Mouse (Mus musculus) forebrain, embryonic 14.5 days (tissue): ENCODE data around the gene Pla2g2c. TPM values are rescaled to one million over a fixed set of nuclear protein-coding genes. Genes with fewer than 3 reads are reported as not detected.

ENCODE experiments used
- ATAC-seq: fragments of 200-750 bp; cut with Nextera tagmentation; 2 replicates; pipeline ENCODE4 v1.8.0; 2017; ENCODE audit warnings: mild to moderate bottlenecking, moderate library complexity
- DNase-seq: peaks from one replicate; pipeline ENCODE4 v3.0.0-alpha.2; 2015; ENCODE audit warnings: low spot score
- H3K27ac ChIP-seq: fragments of 300-500 bp; sonication (generic); 2 replicates; pipeline ENCODE4 v1.5.1; 2014; ENCODE audit warnings: low read depth, mild to moderate bottlenecking, control low read depth, low read length, moderate library complexity
- H3K27me3 ChIP-seq: fragments of 300-500 bp; sonication (generic); replicated peaks from 2 replicates; pipeline ENCODE4 v1.6.1; 2014; ENCODE audit warnings: low read length, control low read depth, mixed read lengths; ENCODE audit not compliant: control insufficient read depth, insufficient read depth
- H3K36me3 ChIP-seq: fragments of 300-500 bp; sonication (generic); 2 replicates; pipeline ENCODE4 v1.6.1; 2014; ENCODE audit warnings: low read length, control low read depth; ENCODE audit not compliant: control insufficient read depth, insufficient read depth
- H3K4me1 ChIP-seq: fragments of 300-500 bp; sonication (generic); 2 replicates; pipeline ENCODE4 v1.6.1; 2014; ENCODE audit warnings: antibody characterized with exemption, low read length, control low read depth; ENCODE audit not compliant: control insufficient read depth, insufficient read depth
- H3K4me2 ChIP-seq: fragments of 300-500 bp; sonication (generic); 2 replicates; pipeline ENCODE4 v1.6.1; 2014; ENCODE audit warnings: mild to moderate bottlenecking, control low read depth, low read length
- H3K4me3 ChIP-seq: fragments of 300-500 bp; sonication (generic); 2 replicates; pipeline ENCODE4 v1.5.1; 2014; ENCODE audit warnings: low read depth, low read length, control low read depth
- H3K9ac ChIP-seq: fragments of 300-500 bp; sonication (generic); 2 replicates; pipeline ENCODE4 v1.6.1; 2014; ENCODE audit warnings: mild to moderate bottlenecking, low read length, control low read depth, moderate library complexity
- H3K9me3 ChIP-seq: fragments of 300-500 bp; sonication (generic); replicated peaks from 2 replicates; pipeline ENCODE4 v1.6.1; 2016; ENCODE audit warnings: low read length, control low read depth, mixed read lengths; ENCODE audit not compliant: control insufficient read depth
- WGBS: fragments of 180-500 bp; shearing (Covaris S2); extraction: QIAGEN DNeasy Blood & Tissue Kit; methylation state at CpG from one replicate; pipeline ENCODE4 v1.1.7; 2014; 5-methylcytosine and 5-hydroxymethylcytosine counted together
- polyA plus RNA-seq: library from polyadenylated mRNA; unstranded; fragments of >200 nt; fragmentation: Nextera tagmentation; extraction: Ambion mirVana; gene quantifications from 2 replicates; pipeline ENCODE4 v1.2.1, GENCODE M21; 2014

Gene Pla2g2c
- polyA plus RNA-seq, 1 experiment from 2014 or later = 0.28 TPM

DNA sequence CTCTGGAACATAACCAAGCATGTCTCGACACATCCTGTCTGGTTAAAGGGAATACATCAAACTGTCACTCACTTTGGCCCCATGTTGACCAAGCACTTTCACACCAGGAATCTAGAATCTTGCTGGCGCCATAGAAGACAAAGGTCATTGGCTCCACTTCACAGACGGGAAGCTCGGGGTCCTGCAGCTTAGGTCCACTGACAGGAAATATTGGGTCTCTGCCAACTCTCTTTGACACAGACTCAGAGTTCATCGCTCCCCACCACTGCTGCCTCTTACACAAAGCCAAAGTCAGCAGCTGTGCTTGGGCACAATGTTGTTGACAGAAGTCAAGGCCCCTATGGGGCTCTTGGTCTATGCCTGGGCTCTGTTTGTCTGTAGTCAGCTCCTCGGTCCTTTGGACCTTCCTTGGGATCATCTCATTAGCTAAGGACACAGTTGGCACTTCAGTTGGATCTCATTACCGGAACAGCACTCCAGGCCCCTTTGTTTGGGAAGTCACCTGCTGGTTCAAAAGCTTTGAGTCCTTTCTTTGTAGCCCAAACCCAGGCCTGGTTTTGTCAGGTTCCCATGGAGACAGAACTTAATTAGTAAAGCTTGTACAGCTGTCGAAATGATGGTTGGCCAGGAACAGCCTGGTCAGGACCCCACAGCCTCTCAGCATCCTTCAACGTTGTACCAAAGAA, 4.6 kb downstream of the Pla2g2c start:
- H3K36me3 ChIP-seq = no peaks in the 10 kb centered on the region
- peaks cover 13% of the 10 kb centered on the region for H3K4me1 ChIP-seq
- ATAC-seq = peak; percentile 62; the same call in 1 of the 2 replicates
- WGBS = 18% methylated on average over 9 of the region's 9 CpGs
- no peaks in the 10 kb centered on the region for H3K27me3 ChIP-seq
- peak; percentile 67 for DNase-seq
- no peaks in the 10 kb centered on the region for H3K9me3 ChIP-seq
- no peak overlapping the region for H3K27ac ChIP-seq
- H3K9ac ChIP-seq = no peak overlapping the region
- no peak overlapping the region for H3K4me3 ChIP-seq
- H3K4me2 ChIP-seq = no peak overlapping the region

DNA sequence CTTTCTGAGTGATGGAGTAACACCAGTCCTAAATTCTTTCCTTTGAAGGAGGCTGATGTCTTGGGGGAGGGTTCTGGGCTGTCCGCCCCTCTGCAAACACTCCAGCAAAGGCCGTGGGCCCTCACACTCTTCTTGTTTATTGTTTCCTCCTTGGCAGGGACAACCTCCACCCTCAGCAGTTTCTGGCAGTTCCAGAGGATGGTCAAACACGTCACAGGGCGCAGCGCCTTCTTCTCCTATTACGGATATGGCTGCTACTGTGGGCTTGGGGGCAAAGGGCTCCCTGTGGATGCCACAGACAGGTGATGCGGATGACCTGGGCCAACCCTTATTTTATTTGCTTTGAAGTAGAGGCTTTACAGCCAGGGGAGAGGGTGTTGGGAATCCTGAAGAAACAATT, 9.5 kb downstream of the Pla2g2c start:
- H3K4me1 ChIP-seq = peaks cover 6% of the 10 kb centered on the region; the same call in 1 of the 2 replicates
- H3K36me3 ChIP-seq = no peaks in the 10 kb centered on the region
- H3K9ac ChIP-seq = no peak overlapping the region
- H3K9me3 ChIP-seq = no peaks in the 10 kb centered on the region
- WGBS = 89% methylated on average over 7 of the region's 7 CpGs
- no peak overlapping the region for H3K4me3 ChIP-seq
- no peaks in the 10 kb centered on the region for H3K27me3 ChIP-seq
- ATAC-seq = no peak
- H3K4me2 ChIP-seq = no peak overlapping the region
- no peak for DNase-seq
- H3K27ac ChIP-seq = no peak overlapping the region

DNA sequence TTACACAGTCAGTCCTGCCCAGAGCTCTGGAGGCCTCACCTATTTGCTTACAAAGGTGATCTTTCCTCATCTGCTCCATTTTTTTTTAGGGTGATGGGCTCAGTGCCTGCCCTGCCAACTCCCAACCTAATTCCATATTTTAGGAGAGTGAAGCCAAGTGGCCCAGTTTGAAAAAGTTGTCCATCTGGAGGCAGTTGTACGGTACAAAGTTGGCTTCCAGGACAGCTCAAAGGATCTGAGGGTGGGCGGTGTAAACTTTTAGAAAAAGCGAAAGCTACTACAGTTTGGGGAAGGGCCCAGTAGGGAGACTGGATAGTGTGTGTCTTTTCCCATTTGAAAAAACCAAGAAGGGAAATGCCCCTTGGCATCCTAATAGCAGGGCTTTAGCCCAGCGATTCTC, 10.3 kb downstream of the Pla2g2c start:
- H3K4me2 ChIP-seq = no peak overlapping the region
- H3K9me3 ChIP-seq = no peaks in the 10 kb centered on the region
- no peaks in the 10 kb centered on the region for H3K36me3 ChIP-seq
- no peaks in the 10 kb centered on the region for H3K27me3 ChIP-seq
- H3K27ac ChIP-seq = no peak overlapping the region
- DNase-seq (no peak), ATAC-seq (no peak)
- no peak overlapping the region for H3K4me3 ChIP-seq
- H3K4me1 ChIP-seq = 0 out of 2 replicates have a peak, but pooled peaks cover 3% of the 10 kb centered on the region
- 92% methylated on average over 4 of the region's 4 CpGs for WGBS
- H3K9ac ChIP-seq = no peak overlapping the region

DNA sequence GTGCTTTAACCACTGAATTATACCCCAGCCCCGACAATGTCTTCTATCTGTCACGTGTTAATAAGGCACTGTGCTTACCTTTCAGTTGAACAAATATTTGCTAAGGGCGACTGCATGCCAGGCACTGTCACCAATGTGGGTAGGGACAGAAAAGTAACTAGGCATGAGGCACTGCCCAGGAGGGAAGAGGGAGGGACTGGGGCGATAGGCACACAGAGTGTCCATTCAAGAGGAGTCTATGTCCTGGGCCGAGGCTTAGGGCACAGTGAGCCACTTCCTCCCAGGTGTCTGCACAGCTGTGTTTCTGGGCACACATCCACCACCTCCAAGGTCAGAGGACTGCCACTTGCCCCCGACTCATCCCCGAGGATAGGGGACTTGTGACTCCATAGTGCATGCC, 12.4 kb downstream of the Pla2g2c start, which contains the start of gene Ubxn10:
Gene Ubxn10 (minus strand): TSS at position 137 of the 400 bp plus-strand sequence.
- ATAC-seq (no peak), DNase-seq (no peak)
- no peaks in the 10 kb centered on the region for H3K9me3 ChIP-seq
- WGBS = 78% methylated on average over 7 of the region's 7 CpGs
- no peak within 1 kb of the TSS for H3K4me3 ChIP-seq
- 0 out of 2 replicates have a peak, but pooled peaks cover 3% of the 10 kb centered on the region for H3K4me1 ChIP-seq
- no peak within 1 kb of the TSS for H3K9ac ChIP-seq
- H3K36me3 ChIP-seq = no peaks in the 10 kb centered on the region
- no peak within 1 kb of the TSS for H3K27ac ChIP-seq
- H3K4me2 ChIP-seq = no peak within 1 kb of the TSS
- no peaks in the 10 kb centered on the region for H3K27me3 ChIP-seq

DNA sequence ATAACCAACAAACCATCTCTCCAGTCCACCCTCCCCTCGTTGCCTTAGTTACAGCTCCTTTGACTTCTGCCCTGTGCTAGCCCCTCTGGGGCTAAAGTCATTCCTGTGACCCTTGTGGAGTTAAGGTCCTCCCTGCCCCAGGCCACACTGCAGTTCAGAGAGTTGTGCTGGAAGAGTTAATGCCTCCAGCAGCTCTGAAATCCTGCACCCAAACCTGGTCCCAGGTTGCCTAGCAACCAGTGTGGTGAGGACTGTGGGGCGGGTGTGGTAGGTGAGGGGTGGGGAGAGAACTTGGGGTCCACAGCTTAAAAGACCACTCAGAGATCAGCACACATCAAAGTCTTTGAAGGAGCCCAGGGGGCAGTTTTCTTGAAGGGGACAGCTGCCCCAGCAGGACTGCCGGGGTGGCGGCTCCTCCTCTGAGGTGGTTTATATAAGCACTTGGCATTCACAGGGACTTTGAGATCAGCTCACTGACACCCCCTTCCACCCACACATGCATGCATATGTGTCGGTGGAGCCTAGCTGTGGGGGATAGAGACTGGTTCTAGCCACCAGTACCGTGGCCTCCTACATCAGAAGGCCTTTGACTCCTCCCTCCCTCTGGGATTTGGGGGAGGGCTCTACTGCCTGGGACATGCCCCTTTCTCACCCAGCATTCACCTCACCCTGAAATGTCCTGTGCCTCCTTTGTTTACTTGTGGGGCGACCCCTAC, 14.7 kb downstream of the Pla2g2c start:
- Histone ChIP-seq H3K4me3 (no peak overlapping the region), H3K9ac (no peak overlapping the region), H3K9me3 (no peaks in the 10 kb centered on the region), H3K27ac (no peak overlapping the region), H3K27me3 (no peaks in the 10 kb centered on the region), H3K36me3 (no peaks in the 10 kb centered on the region), H3K4me1 (0 out of 2 replicates have a peak, but pooled peaks cover 3% of the 10 kb centered on the region), H3K4me2 (no peak overlapping the region)
- ATAC-seq (no peak), DNase-seq (peak; percentile 30)
- WGBS = 25% methylated on average over 7 of the region's 7 CpGs

DNA sequence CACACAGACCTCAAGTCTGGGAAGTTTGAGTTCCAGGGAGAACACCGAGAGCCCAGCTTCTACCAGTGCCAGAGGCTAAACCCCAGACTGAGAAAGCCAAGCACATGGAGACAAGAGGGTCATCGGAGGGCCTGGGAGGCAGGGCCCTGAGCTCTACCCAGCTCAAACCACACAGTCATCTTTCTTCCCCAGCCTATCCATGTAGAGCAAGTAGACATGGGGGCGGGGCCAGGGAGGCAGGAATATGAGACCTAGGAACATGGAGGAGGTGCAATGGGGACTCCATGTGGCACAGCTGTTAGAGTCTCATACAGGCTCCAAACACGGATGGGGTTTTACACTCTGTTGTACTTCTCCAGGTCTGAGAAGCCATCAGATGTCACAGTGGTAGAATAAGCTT, 21.3 kb downstream of the Pla2g2c start:
- H3K27me3 ChIP-seq = no peaks in the 10 kb centered on the region
- H3K4me3 ChIP-seq = no peak overlapping the region
- H3K9ac ChIP-seq = no peak overlapping the region
- no peaks in the 10 kb centered on the region for H3K36me3 ChIP-seq
- ATAC-seq = no peak
- H3K4me1 ChIP-seq = no peaks in the 10 kb centered on the region
- no peaks in the 10 kb centered on the region for H3K9me3 ChIP-seq
- 70% methylated on average over 4 of the region's 4 CpGs for WGBS
- no peak overlapping the region for H3K27ac ChIP-seq
- no peak for DNase-seq
- H3K4me2 ChIP-seq = no peak overlapping the region

DNA sequence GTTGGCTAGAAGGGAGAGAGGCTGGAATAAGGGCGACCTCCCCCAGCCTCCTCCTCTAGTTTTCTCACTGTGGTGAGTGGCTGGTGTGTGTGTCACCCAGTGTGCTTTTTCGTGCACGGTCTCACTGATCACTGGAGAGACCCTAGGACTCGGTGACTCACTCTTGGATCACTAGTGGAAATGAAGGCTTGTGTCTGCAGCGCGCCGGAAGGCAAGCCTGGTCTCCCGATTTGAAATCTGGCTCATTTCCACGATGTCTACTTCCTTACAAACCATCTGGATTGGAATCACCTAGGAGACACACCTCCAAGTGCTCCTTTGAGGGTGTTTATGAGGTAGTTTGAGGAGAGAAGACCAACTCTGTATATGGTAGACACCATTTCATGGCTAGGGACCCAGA, 22.3 kb downstream of the Pla2g2c start:
- WGBS = 91% methylated on average over 9 of the region's 9 CpGs

DNA sequence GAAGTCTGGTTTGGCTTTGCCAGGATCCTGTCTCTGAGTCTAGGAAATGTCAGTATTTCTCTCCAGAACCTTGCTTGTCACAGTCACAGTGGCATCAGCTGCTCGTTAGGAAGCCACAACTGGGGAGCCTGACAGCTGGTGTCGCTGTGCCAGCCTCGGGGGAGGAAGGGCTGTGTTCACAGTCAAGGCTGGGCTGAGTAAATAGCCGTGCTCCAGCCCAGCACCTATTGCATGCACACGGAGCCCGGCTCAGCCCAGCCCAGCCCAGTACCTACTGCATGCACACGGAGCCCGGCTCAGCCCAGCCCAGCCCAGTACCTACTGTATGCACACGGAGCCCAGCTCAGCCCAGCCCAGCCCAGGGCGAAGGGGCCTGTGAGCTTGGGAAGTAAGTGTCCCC, 23.3 kb downstream of the Pla2g2c start:
- no peak overlapping the region for H3K4me2 ChIP-seq
- no peak overlapping the region for H3K4me3 ChIP-seq
- 0 out of 2 replicates have a peak overlapping the region, but pooled peaks have one; percentile 33 for H3K27ac ChIP-seq
- no peak overlapping the region for H3K9ac ChIP-seq
- H3K27me3 ChIP-seq = no peaks in the 10 kb centered on the region
- no peak; the same call in 1 of the 2 replicates for ATAC-seq
- no peaks in the 10 kb centered on the region for H3K36me3 ChIP-seq
- WGBS = 52% methylated on average over 10 of the region's 10 CpGs
- H3K4me1 ChIP-seq = no peaks in the 10 kb centered on the region
- no peaks in the 10 kb centered on the region for H3K9me3 ChIP-seq
- peak; percentile 45 for DNase-seq

More for the DNA sequence above, 22.3 kb downstream of the Pla2g2c start:
- H3K4me1 ChIP-seq = no peaks in the 10 kb centered on the region
- H3K27me3 ChIP-seq = no peaks in the 10 kb centered on the region
- no peak overlapping the region for H3K27ac ChIP-seq
- no peak overlapping the region for H3K4me2 ChIP-seq
- no peaks in the 10 kb centered on the region for H3K9me3 ChIP-seq
- no peak overlapping the region for H3K9ac ChIP-seq
- ATAC-seq (no peak), DNase-seq (no peak)
- H3K36me3 ChIP-seq = no peaks in the 10 kb centered on the region
- H3K4me3 ChIP-seq = no peak overlapping the region
